Comparison of ENCODE assay signal across 8 mouse cellular contexts in genomic region chr7:88429786-88430691, GRCm38 (mm10). TPM values are rescaled to one million over a fixed set of nuclear protein-coding genes. Genes with fewer than 3 reads are reported as not detected.
DNase-seq lines count a peak whose midpoint lies in the region; ATAC-seq and TF ChIP-seq lines count a peak whose summit lies in the region.

Rab38 (plus strand) TSS chr7:88430273.

- TF ChIP-seq CTCF in cortical plate, adult 2 months (IDR thresholded peaks at IDR 0.05; ENCODE audit: extremely low read depth, insufficient read depth, low read length), result no peak

- H3K27ac ChIP-seq in cortical plate, adult 2 months (ENCODE audit: insufficient read depth, low read length), result no peak within 1 kb of the TSS

- peak; percentile 88 for ATAC-seq in megakaryocyte, adult 5-6 weeks (ENCODE audit: poor library complexity, severe bottlenecking)

- no peaks in the 10 kb centered on the region for H3K4me1 ChIP-seq in cortical plate, adult 2 months (ENCODE audit: control insufficient read depth, insufficient read depth, low read length)

- intact Hi-C loops in left cerebral cortex, postnatal 14 days (cut with DNase I), result no loop called here

- no peak for TF ChIP-seq POLR2A in cortical plate, adult 2 months (IDR thresholded peaks at IDR 0.05; ENCODE audit: extremely low read depth, insufficient read depth, low read length)

- peak within 1 kb of the TSS; percentile 35 for H3K4me3 ChIP-seq in cortical plate, adult 2 months (ENCODE audit: insufficient read depth, low read length)

- DNase-seq in Muller cell, postnatal 12 days (ENCODE audit: inconsistent ontology term), result peak; percentile 89
- DNase-seq in gastrocnemius, postnatal 10 days, result peak; percentile 40
- peak; percentile 14 for DNase-seq in hindlimb bud, embryonic 11.5 days (ENCODE audit: extremely low spot score, low read depth, low spot score)
- peak; percentile 2 to 13 for DNase-seq in left cerebral cortex, postnatal 14 days (ENCODE audit: low spot score in 2 of 2)
- DNase-seq in right cerebral cortex, postnatal 10 days (ENCODE audit: low spot score in 2 of 2), result peak; percentile 31 to 47
- no peak for DNase-seq in T-cell, adult 2 months (ENCODE audit: low spot score)

RNA-seq across cellular contexts. Expression of gene Rab38, which starts in this region (rescaled TPM):
- 0.23 and 0.27 TPM in 2 replicates for polyA plus RNA-seq in cortical plate, adult 2 months (2012; rRNA removed)
- 1 to 10 TPM; 1.0 to 1.9 TPM for total RNA-seq in gastrocnemius, postnatal 10 days (2021)
- total RNA-seq in left cerebral cortex, postnatal 14 days (2021), result under 1 TPM in 1 of 2 experiments, not detected in 1; 0.49 TPM
- 3.5 and 4.0 TPM in 2 replicates for total RNA-seq in megakaryocyte, adult 5-6 weeks (2015)
- total RNA-seq in megakaryocyte, adult 5-6 weeks (2017), result 1.2 and 4.7 TPM in 2 replicates

Comparison
In these comparisons a context has a peak if more than half of its experiments do, and no peak if none do; other contexts are left out.
1. Peak in DNase-seq in left cerebral cortex, postnatal 14 days; RNA of the gene not detected or under 1 TPM.